Comparison of ENCODE assay signal across 12 mouse cellular contexts in the genomic region with DNA sequence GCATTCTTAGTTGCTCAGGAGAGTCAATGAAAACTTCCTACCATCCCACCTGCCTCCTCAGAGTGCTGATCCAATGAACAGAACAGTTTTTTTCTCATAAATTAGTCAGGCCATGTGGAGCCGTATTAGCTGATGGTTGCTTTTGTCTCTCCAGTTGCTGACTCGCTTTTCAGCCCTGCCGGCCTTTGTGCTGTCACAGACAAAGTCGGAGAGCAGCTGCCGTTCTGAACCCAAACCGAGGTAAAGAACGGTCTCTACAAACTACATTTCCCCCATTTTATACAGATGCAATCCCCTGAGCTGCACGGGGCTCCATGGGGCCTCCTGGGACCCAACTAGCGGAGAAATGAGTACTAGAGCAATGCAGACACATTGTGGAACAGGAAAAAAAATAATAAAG. TPM values are rescaled to one million over a fixed set of nuclear protein-coding genes. Genes with fewer than 3 reads are reported as not detected.
DNase-seq lines count a peak whose midpoint lies in the region; ATAC-seq and TF ChIP-seq lines count a peak whose summit lies in the region.
"Had no signal": no experiment of that assay in that cellular context is flagged by ENCODE, and none has a peak within 500 bp of the region (broad histone marks: within the 10 kb centered on the region; RNA-seq: fewer than 3 reads in every experiment).

No protein-coding gene starts in this region.

- no peak for TF ChIP-seq CTCF in layer of hippocampus, adult 2 months (conservative IDR thresholded peaks at IDR 0.05)

- peaks cover 3% of the 10 kb centered on the region for H3K36me3 ChIP-seq in heart, embryonic 15.5 days
- H3K36me3 ChIP-seq in embryonic facial prominence, embryonic 13.5 days, result 0 out of 2 replicates have a peak, but pooled peaks cover 4% of the 10 kb centered on the region
- no peaks in the 10 kb centered on the region for H3K36me3 ChIP-seq in hindbrain, embryonic 16.5 days (ENCODE audit: control insufficient read depth, insufficient read depth, low read length)
- H3K36me3 ChIP-seq in neural tube, embryonic 11.5 days (ENCODE audit: control insufficient read depth, insufficient read depth, low read length), result no peaks in the 10 kb centered on the region

- no peak overlapping the region for H3K4me3 ChIP-seq in heart, embryonic 15.5 days
- H3K4me3 ChIP-seq in embryonic facial prominence, embryonic 13.5 days, result no peak overlapping the region
- H3K4me3 ChIP-seq in hindbrain, embryonic 16.5 days (ENCODE audit: low read length), result no peak overlapping the region
- no peak overlapping the region for H3K4me3 ChIP-seq in neural tube, embryonic 11.5 days (ENCODE audit: low read depth, low read length)
- H3K4me3 ChIP-seq in layer of hippocampus, adult 2 months, result no peak overlapping the region

- H3K4me2 ChIP-seq in heart, embryonic 15.5 days, result no peak overlapping the region
- peak overlapping the region; percentile 47 for H3K4me2 ChIP-seq in embryonic facial prominence, embryonic 13.5 days
- peak overlapping the region; percentile 27 for H3K4me2 ChIP-seq in hindbrain, embryonic 16.5 days (ENCODE audit: low read length)
- peak overlapping the region; percentile 35 for H3K4me2 ChIP-seq in neural tube, embryonic 11.5 days (ENCODE audit: low read depth)

- H3K27me3 ChIP-seq in heart, embryonic 15.5 days, result no peaks in the 10 kb centered on the region
- H3K27me3 ChIP-seq in embryonic facial prominence, embryonic 13.5 days, result peaks cover 16% of the 10 kb centered on the region; the same call in 1 of the 2 replicates
- no peaks in the 10 kb centered on the region for H3K27me3 ChIP-seq in hindbrain, embryonic 16.5 days (replicated peaks; ENCODE audit: control insufficient read depth, insufficient read depth, low read length)
- H3K27me3 ChIP-seq in neural tube, embryonic 11.5 days (ENCODE audit: control insufficient read depth, insufficient read depth, low read length), result no peaks in the 10 kb centered on the region

- no peak for ATAC-seq in heart, embryonic 15.5 days (replicated peaks; ENCODE audit: insufficient number of reproducible peaks, insufficient read depth, low FRiP score, low read depth)
- ATAC-seq in embryonic facial prominence, embryonic 13.5 days (ENCODE audit: insufficient number of reproducible peaks, insufficient read depth, low FRiP score, low TSS enrichment, low read depth), result no peak
- peak; percentile 43; the same call in 1 of the 2 replicates for ATAC-seq in hindbrain, embryonic 16.5 days
- ATAC-seq in neural tube, embryonic 11.5 days (ENCODE audit: insufficient read depth, low FRiP score, low TSS enrichment), result peak; percentile 78

- DNase-seq in heart, adult 11 months, result no peak
- peak; percentile 70 for DNase-seq in neural tube, embryonic 11.5 days (ENCODE audit: low spot score)
- no peak for DNase-seq in layer of hippocampus, adult 2 months (ENCODE audit: low spot score in 2 of 2)
- DNase-seq in spleen, postnatal 36 days (ENCODE audit: low spot score in 2 of 2), result no peak
- DNase-seq in layer of hippocampus, adult 11-12 months (ENCODE audit: low spot score), result no peak
- DNase-seq: cerebellum, adult 18-20 months; gastrocnemius, postnatal 10 days; liver had no signal

- no peaks in the 10 kb centered on the region for H3K9me3 ChIP-seq in heart, embryonic 15.5 days (replicated peaks)
- no peaks in the 10 kb centered on the region for H3K9me3 ChIP-seq in embryonic facial prominence, embryonic 13.5 days
- no peaks in the 10 kb centered on the region for H3K9me3 ChIP-seq in hindbrain, embryonic 16.5 days (ENCODE audit: control insufficient read depth, low read length)
- no peaks in the 10 kb centered on the region for H3K9me3 ChIP-seq in neural tube, embryonic 11.5 days (ENCODE audit: control insufficient read depth, low read length)

- 49% methylated on average over 9 of the region's 9 CpGs for WGBS in heart, embryonic 15.5 days
- WGBS in embryonic facial prominence, embryonic 13.5 days, result 24% methylated on average over 9 of the region's 9 CpGs
- 5% methylated on average over 9 of the region's 9 CpGs for WGBS in hindbrain, embryonic 16.5 days
- 14% methylated on average over 9 of the region's 9 CpGs for WGBS in neural tube, embryonic 11.5 days

- peaks cover 37% of the 10 kb centered on the region for H3K4me1 ChIP-seq in heart, embryonic 15.5 days (replicated peaks)
- peaks cover 29% of the 10 kb centered on the region for H3K4me1 ChIP-seq in embryonic facial prominence, embryonic 13.5 days
- peaks cover 26% of the 10 kb centered on the region for H3K4me1 ChIP-seq in hindbrain, embryonic 16.5 days (ENCODE audit: control insufficient read depth, insufficient read depth, low read depth, low read length)
- H3K4me1 ChIP-seq in neural tube, embryonic 11.5 days (ENCODE audit: control insufficient read depth, insufficient read depth, low read length), result peaks cover 32% of the 10 kb centered on the region

- H3K27ac ChIP-seq in heart, embryonic 15.5 days, result 0 out of 2 replicates have a peak overlapping the region, but pooled peaks have one; percentile 43
- H3K27ac ChIP-seq in embryonic facial prominence, embryonic 13.5 days, result no peak overlapping the region
- H3K27ac ChIP-seq in hindbrain, embryonic 16.5 days (ENCODE audit: low read depth, low read length), result peak overlapping the region; percentile 72
- peak overlapping the region; percentile 93 for H3K27ac ChIP-seq in neural tube, embryonic 11.5 days (ENCODE audit: low read depth, low read length)
- H3K27ac ChIP-seq in layer of hippocampus, adult 2 months, result no peak overlapping the region

- H3K9ac ChIP-seq in heart, embryonic 15.5 days, result no peak overlapping the region
- no peak overlapping the region for H3K9ac ChIP-seq in embryonic facial prominence, embryonic 13.5 days
- peak overlapping the region; percentile 20; the same call in 1 of the 2 replicates for H3K9ac ChIP-seq in hindbrain, embryonic 16.5 days (ENCODE audit: low read depth, low read length)
- peak overlapping the region; percentile 42 for H3K9ac ChIP-seq in neural tube, embryonic 11.5 days (ENCODE audit: low read length)

RNA-seq across cellular contexts. Expression of gene Meis2, which starts 45.7 kb away (rescaled TPM):
- 24.0 and 25.7 TPM in 2 replicates for polyA plus RNA-seq in heart, embryonic 15.5 days (2015; fragmentation: Nextera tagmentation; extraction: Ambion mirVana)
- polyA plus RNA-seq in embryonic facial prominence, embryonic 13.5 days (2015; fragmentation: Nextera tagmentation; extraction: Ambion mirVana), result 43.1 and 45.6 TPM in 2 replicates
- polyA plus RNA-seq in hindbrain, embryonic 16.5 days (2015; fragmentation: Nextera tagmentation; extraction: Ambion mirVana), result 128 and 131 TPM in 2 replicates
- 111 and 117 TPM in 2 replicates for polyA plus RNA-seq in neural tube, embryonic 11.5 days (2014; fragmentation: Nextera tagmentation; extraction: Ambion mirVana)
- total RNA-seq in layer of hippocampus, adult 2 months (2021), result 10 to 100 TPM; 43.2 to 45.9 TPM
- total RNA-seq: megakaryocyte-erythroid progenitor cell, adult 5-6 weeks had no signal

Comparison
In these comparisons a context has a peak if more than half of its experiments do, and no peak if none do; other contexts are left out.
1. ATAC-seq: peak in hindbrain, embryonic 16.5 days (single experiment) and neural tube, embryonic 11.5 days (single experiment); none in heart, embryonic 15.5 days (single experiment) and embryonic facial prominence, embryonic 13.5 days (single experiment).
2. H3K27ac ChIP-seq: peak in heart, embryonic 15.5 days (single experiment), hindbrain, embryonic 16.5 days (single experiment) and neural tube, embryonic 11.5 days (single experiment); none in embryonic facial prominence, embryonic 13.5 days (single experiment) and layer of hippocampus, adult 2 months (single experiment).
3. H3K9ac ChIP-seq: peak in hindbrain, embryonic 16.5 days (single experiment) and neural tube, embryonic 11.5 days (single experiment); none in heart, embryonic 15.5 days (single experiment) and embryonic facial prominence, embryonic 13.5 days (single experiment).